Mouse (Mus musculus) erythroblast, embryonic 14.5 days (primary cell): ENCODE measurements around the gene Pde7b.

Source experiments
- GATA1 ChIP-seq: IDR thresholded peaks from 2 replicates; pipeline ENCODE4 v1.6.1; 2012; ENCODE audit warnings: low read length, inconsistent platforms, mixed read lengths
- TAL1 ChIP-seq: IDR thresholded peaks from 3 replicates; pipeline ENCODE4 v1.6.1; 2012; ENCODE audit warnings: low read length, inconsistent platforms, mixed read lengths

DNA sequence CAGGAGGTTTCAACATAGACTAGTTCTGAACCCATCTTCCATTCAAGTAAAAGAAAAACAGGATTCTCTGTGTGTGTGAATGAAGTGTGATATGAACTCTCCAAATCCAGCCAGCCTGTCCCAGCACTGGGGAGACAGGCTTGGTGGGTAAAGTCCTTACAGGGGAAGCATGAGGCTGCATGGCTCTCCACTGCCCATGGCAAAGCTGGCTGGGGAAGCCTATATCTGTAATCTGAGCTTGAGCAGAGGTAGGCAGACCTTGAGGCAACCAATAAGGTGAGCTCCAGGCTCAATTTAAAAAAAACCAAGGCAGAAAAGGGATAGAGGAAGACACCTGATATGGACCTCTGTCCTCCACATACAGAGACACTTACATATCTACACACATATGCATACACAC is 173.5 kb downstream of the Pde7b start:
- TF ChIP-seq GATA1: no peak
- no peak for TF ChIP-seq TAL1
